Mouse (Mus musculus) left cerebral cortex, postnatal 25 days (tissue): ENCODE measurements at regions not wholly inside any gene's neighbourhood (a gene's known extent, or its start where the extent isn't known, plus 50 kb on each side); places are given as distances from the start of the nearest gene placed in this dataset.

Source experiments
- DNase-seq, 2 experiments: peaks; one replicate each; pipeline ENCODE4 v3.0.0; 2022; ENCODE audit warnings: low spot score in 2 of 2, mixed read lengths in 1 of 2
- intact Hi-C: fragments of 180-260 bp; cut with DNase I; formaldehyde crosslinking; loops from one replicate; pipeline ENCODE4 v1.15.1; 2025

DNA sequence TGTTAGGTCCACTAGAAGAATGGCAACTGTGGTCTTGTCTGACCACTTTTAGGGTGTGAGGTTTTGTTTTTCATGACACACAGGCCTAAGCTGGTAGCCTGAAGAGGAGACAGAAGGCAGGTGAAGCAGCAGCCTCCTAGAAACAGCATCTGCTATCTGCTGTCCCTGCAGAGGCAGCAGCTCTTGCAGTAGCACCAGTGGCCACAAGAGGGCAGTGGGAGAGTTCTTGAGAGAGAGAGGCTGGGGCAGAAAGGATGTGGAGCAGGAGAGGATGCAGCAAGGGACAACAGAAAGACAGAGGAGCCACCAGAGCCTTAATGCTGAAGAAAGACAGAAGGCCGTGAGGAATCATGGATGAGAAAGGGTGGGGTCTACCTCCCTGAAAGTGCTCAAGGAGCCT lies 88.1 kb upstream of the Usp51 start:
- intact Hi-C loops: no loop called here
- DNase-seq: peak; percentile 62 to 73

DNA sequence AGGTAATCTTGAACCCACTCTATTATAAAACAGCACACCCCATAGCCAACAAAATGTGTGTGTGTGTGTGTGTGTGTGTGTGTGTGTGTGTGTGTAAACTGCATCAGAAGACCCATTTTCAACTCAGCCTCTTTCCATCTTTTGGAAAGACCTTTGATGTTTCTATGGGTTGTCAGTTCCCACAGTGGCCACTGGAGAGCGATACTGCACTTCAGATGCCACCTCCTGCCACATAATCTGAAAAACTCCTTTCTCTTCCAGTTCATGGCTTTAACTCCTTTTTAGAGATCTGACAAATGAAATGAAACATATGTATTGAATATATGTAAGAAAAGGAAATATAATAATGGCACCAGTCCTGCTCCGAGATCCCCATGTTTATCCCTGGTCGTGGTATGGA lies 79.3 kb upstream of the Usp51 start:
- peak; percentile 30 to 31 for DNase-seq
- intact Hi-C loops: loop anchor here (5.0 kb wide), 2 partner anchors 80 to 215 kb away; partner anchors contain the start of gene Usp51

DNA sequence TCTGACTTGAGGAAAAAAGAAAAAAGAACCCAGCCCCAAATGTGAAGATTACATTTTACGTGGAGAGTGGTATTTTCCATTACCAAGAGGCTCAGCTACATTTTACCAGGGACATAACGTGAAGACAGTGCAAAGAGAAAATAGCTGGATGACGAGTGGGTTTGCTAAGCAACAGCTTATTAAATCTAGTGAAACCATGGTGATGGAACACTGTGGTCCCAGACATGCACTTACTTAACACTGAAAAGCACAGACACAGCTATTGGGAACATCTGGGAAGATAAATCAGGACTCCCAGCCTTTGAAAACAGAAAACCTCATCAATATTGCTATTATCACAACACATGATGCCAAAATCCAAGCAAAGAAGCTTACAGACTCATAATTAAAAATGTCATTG lies 60.1 kb upstream of the Usp51 start:
- intact Hi-C loops: no loop called here
- peak; percentile 35 to 49 for DNase-seq
